Mouse (Mus musculus) embryonic facial prominence, embryonic 12.5 days (tissue): Measurements from ENCODE around the gene Prickle1. TPM values are rescaled to one million over a fixed set of nuclear protein-coding genes. Genes with fewer than 3 reads are reported as not detected.

Experiments used
- ATAC-seq: fragments of 200-750 bp; cut with Nextera tagmentation; 2 replicates; pipeline ENCODE4 v1.8.0; 2017; ENCODE audit not compliant: insufficient number of reproducible peaks, insufficient read depth, low FRiP score, low TSS enrichment
- H3K27ac ChIP-seq: fragments of 300-500 bp; sonication (generic); 2 replicates; pipeline ENCODE4 v1.5.1; 2016; ENCODE audit warnings: mild to moderate bottlenecking
- H3K27me3 ChIP-seq: fragments of 300-500 bp; sonication (generic); 2 replicates; pipeline ENCODE4 v1.6.1; 2016; ENCODE audit warnings: mild to moderate bottlenecking, moderate library complexity
- H3K36me3 ChIP-seq: fragments of 300-500 bp; sonication (generic); 2 replicates; pipeline ENCODE4 v1.6.1; 2016; ENCODE audit warnings: mild to moderate bottlenecking
- H3K4me1 ChIP-seq: fragments of 300-500 bp; sonication (generic); 2 replicates; pipeline ENCODE4 v1.6.1; 2016
- H3K4me2 ChIP-seq: fragments of 300-500 bp; sonication (generic); replicated peaks from 2 replicates; pipeline ENCODE4 v1.6.1; 2016; ENCODE audit warnings: mild to moderate bottlenecking, moderate library complexity
- H3K4me3 ChIP-seq: fragments of 300-500 bp; sonication (generic); 2 replicates; pipeline ENCODE4 v1.5.1; 2016; ENCODE audit warnings: mild to moderate bottlenecking
- H3K9ac ChIP-seq: fragments of 300-500 bp; sonication (generic); 2 replicates; pipeline ENCODE4 v1.6.1; 2016; ENCODE audit warnings: mild to moderate bottlenecking, moderate library complexity
- H3K9me3 ChIP-seq: fragments of 300-500 bp; sonication (generic); 2 replicates; pipeline ENCODE4 v1.6.1; 2016; ENCODE audit warnings: mild to moderate bottlenecking, moderate library complexity
- WGBS: fragments of 180-500 bp; shearing (Covaris S2); methylation state at CpG from one replicate; pipeline ENCODE4 v1.1.7; 2016; 5-methylcytosine and 5-hydroxymethylcytosine counted together
- polyA plus RNA-seq: library from polyadenylated mRNA; unstranded; fragments of >200 nt; fragmentation: Nextera tagmentation; extraction: Ambion mirVana; gene quantifications from 2 replicates; pipeline ENCODE4 v1.2.1, GENCODE M21; 2016

Prickle1 gene
- polyA plus RNA-seq, 1 experiment from 2014 or later, result 51.8 TPM

DNA sequence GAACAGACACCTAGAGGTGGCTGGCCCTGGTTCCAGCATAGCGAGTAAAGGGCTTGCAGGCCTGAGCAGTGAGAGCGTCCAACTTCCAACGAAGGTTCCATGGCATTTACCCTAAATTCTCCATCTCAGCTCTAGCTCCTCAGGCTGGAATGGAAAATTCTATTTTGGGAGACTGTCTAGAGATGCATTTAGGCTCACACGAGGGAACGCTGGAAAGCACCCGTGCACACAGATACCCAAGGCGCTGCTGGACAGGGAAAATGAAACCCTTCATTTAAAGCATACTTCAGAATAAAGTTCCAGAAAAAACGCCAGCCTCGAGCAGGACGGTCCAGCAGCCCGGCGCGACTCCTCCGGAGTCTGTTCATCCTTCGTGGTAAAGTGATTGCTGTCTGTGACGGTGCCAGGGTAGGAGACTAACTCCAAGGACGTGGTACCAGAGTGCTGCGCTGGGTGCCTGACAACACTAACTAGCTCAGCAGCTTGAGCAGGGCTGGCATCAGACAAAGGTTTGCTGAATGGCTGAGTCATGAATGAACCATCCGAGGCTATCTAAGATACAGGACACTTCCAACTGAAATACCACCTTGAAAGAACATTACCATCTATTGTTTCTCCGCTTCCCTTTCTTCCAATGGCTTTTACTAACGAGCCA is 57.0 kb downstream of the Prickle1 start:
- Histone ChIP-seq H3K4me3 (no peak overlapping the region), H3K27ac (no peak overlapping the region), H3K27me3 (no peaks in the 10 kb centered on the region), H3K36me3 (no peaks in the 10 kb centered on the region), H3K9ac (no peak overlapping the region), H3K9me3 (no peaks in the 10 kb centered on the region), H3K4me2 (no peak overlapping the region), H3K4me1 (peaks cover 14% of the 10 kb centered on the region)
- no peak for ATAC-seq
- 87% methylated on average over 21 of the region's 21 CpGs for WGBS

DNA sequence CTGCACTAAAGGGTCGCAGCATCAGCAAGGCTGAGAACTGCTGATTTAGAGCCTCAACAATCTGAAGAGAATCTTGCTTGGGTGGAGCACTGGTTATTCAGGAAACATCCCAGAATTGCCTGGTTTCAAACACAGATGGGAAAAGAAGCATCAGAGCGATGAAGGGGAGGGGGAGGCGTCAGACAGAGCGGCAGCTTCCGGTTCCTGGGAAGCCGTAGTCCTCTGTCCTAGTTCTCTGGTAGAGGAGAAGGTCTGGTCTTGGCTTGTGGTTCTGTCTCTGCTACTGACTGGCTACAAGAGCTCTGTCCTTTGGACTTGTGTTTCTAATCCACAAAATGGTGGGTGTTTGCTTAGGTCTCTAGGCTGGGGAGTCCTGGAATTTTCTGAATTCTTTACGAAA is 57.9 kb downstream of the Prickle1 start:
- H3K4me3 ChIP-seq, result no peak overlapping the region
- peaks cover 18% of the 10 kb centered on the region for H3K4me1 ChIP-seq
- WGBS, result 82% methylated on average over 7 of the region's 7 CpGs
- no peaks in the 10 kb centered on the region for H3K9me3 ChIP-seq
- H3K36me3 ChIP-seq, result no peaks in the 10 kb centered on the region
- no peak for ATAC-seq
- H3K9ac ChIP-seq, result no peak overlapping the region
- H3K27me3 ChIP-seq, result no peaks in the 10 kb centered on the region
- H3K27ac ChIP-seq, result no peak overlapping the region
- H3K4me2 ChIP-seq, result no peak overlapping the region

DNA sequence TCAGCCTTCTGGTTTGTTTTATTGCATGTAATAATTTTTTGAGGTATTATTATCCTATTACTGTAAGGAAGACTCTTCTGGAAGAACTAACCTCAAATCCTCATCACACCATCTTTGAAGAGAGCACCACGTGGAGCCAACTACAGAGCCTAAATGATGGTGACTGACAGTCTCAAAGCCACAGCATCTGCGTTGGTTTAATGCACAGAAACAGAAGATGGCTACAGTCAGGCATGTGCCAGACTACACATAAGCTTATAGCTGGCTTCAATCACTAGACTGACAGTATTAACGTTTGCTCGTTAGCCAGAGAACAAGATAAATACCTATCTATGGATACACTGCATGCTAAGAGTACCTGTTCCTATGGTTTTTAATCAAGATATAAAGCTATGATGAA is 59.5 kb downstream of the Prickle1 start:
- Histone ChIP-seq H3K4me1 (peaks cover 19% of the 10 kb centered on the region), H3K9ac (no peak overlapping the region), H3K4me3 (no peak overlapping the region), H3K27me3 (no peaks in the 10 kb centered on the region), H3K36me3 (no peaks in the 10 kb centered on the region), H3K9me3 (no peaks in the 10 kb centered on the region), H3K4me2 (no peak overlapping the region), H3K27ac (no peak overlapping the region)
- ATAC-seq, result no peak
- WGBS, result 56% methylated on average over 4 of the region's 4 CpGs

DNA sequence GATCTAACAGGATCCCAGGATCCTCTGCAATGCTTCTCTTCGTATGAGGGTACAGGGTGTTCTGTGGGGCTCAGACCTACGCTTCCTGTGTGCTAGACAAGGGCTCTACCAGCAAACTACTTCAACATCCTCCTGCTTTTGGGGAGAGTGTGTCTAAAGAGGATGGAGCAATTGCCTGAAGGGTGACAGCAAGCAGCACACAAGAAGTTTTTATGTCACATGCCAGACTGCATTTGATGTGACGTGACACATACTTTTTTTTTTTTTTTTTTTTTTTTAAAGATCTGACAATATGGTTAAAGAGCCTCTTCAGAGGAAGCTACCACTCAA is 65.0 kb downstream of the Prickle1 start:
- whole genome bisulfite sequencing, result 69% methylated on average over 3 of the region's 3 CpGs
- no peak overlapping the region for H3K4me3 ChIP-seq
- H3K27ac ChIP-seq, result no peak overlapping the region
- no peak overlapping the region for H3K9ac ChIP-seq
- ATAC-seq, result no peak
- H3K9me3 ChIP-seq, result no peaks in the 10 kb centered on the region
- H3K27me3 ChIP-seq, result no peaks in the 10 kb centered on the region
- H3K4me1 ChIP-seq, result peaks cover 18% of the 10 kb centered on the region
- H3K4me2 ChIP-seq, result no peak overlapping the region
- no peaks in the 10 kb centered on the region for H3K36me3 ChIP-seq

DNA sequence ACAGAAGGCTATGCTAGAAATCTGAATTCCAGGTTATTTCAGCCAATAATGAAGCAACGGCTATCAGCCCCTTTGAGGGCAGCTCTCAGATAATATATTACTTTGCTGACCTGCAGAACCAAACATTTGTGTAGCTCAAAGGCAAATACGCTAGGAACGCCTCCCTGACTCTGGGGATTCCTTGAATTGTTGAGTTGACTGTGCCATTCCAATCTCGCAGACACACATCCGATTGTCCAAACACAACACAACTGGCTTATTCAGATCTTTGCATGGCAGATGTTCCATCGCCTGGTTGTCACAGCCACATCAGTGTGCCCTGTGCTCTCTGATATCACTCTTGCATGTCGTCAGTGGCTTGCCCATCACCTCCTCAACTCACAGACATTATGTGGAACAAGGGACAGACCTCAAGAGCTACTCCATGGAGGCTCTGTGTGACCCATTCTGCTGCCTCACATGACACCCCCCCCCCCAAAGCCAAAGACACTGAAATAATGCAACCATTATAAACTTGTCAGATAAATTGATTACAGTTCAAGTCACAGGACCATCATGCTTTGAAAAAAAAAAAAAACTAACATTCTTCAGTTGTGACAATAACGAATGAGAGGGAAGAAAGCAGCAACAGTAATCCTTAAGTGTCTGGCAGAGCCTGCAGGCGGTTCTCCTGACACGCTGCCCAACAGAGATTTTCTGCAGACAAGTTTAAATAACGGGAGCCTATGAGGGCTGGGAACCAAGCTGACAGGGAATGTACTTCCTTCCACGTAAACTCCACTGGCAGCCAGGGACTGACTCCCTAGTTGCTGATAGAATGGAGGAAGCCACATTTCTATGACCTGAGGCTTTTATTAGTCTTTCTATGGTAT is 65.6 kb downstream of the Prickle1 start:
- Histone ChIP-seq H3K4me3 (no peak overlapping the region), H3K36me3 (no peaks in the 10 kb centered on the region), H3K27me3 (no peaks in the 10 kb centered on the region), H3K9ac (no peak overlapping the region), H3K4me1 (peaks cover 18% of the 10 kb centered on the region), H3K27ac (no peak overlapping the region), H3K9me3 (no peaks in the 10 kb centered on the region), H3K4me2 (no peak overlapping the region)
- ATAC-seq, result no peak
- 48% methylated on average over 12 of the region's 12 CpGs for WGBS

DNA sequence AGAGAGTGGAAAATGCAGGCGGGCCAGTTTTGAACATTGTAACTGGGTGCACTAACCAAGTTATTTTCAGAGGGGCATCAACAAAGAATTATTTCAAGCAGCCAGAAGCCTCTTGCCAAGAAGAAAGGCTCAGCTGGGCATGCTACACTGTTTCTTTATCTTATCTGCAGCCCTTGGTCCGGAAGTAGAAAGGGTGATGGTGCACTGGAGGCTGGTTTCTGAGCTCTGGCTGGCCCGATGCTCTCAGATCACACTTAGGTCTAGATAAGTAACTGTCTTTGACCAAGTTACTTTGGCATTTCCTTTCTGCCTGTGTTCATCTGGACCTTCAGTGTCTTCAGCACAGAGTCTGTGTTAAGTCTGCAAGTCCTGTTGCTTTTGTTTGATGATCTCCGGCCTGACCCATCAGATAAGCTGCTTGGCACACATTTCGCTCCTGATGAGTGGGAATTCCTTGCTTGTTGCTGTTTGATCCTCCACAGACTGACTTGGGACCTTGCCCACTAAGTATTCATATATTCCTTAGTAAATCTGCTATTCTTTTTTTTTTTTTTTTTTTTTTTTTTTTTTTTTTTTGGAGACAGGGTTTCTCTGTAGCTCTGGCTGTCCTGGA is 70.3 kb downstream of the Prickle1 start:
- H3K27me3 ChIP-seq, result no peaks in the 10 kb centered on the region
- 89% methylated on average over 5 of the region's 5 CpGs for WGBS

DNA sequence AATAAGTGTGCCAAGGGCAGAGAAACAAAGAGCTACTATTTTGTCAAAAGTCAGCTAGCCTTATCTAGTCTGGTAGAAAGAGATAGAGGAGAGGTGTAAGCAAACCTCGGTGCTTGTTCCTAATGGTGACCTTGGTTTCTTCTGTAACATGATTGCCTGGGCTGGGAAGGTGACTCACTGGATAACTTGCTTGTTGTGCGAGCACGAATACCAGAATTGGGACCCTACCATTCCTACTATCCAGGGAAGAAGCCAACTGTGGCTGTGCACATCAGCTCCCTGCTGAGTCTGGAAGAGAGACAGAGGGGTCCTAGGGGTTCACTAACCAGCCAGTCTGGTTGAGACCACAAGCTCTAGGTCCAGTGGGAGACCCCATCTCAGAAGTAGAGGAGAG is 73.9 kb downstream of the Prickle1 start:
- WGBS, result 42% methylated on average over 3 of the region's 3 CpGs
- Histone ChIP-seq H3K9ac (no peak overlapping the region), H3K27me3 (no peaks in the 10 kb centered on the region), H3K27ac (no peak overlapping the region), H3K4me2 (no peak overlapping the region), H3K9me3 (no peaks in the 10 kb centered on the region), H3K4me3 (no peak overlapping the region), H3K4me1 (peaks cover 33% of the 10 kb centered on the region), H3K36me3 (no peaks in the 10 kb centered on the region)
- no peak for ATAC-seq

More for the DNA sequence above, 70.3 kb downstream of the Prickle1 start:
- no peak for ATAC-seq
- H3K27ac ChIP-seq, result no peak overlapping the region
- H3K9me3 ChIP-seq, result no peaks in the 10 kb centered on the region
- H3K36me3 ChIP-seq, result no peaks in the 10 kb centered on the region
- no peak overlapping the region for H3K9ac ChIP-seq
- H3K4me2 ChIP-seq, result no peak overlapping the region
- H3K4me1 ChIP-seq, result peaks cover 13% of the 10 kb centered on the region
- no peak overlapping the region for H3K4me3 ChIP-seq

DNA sequence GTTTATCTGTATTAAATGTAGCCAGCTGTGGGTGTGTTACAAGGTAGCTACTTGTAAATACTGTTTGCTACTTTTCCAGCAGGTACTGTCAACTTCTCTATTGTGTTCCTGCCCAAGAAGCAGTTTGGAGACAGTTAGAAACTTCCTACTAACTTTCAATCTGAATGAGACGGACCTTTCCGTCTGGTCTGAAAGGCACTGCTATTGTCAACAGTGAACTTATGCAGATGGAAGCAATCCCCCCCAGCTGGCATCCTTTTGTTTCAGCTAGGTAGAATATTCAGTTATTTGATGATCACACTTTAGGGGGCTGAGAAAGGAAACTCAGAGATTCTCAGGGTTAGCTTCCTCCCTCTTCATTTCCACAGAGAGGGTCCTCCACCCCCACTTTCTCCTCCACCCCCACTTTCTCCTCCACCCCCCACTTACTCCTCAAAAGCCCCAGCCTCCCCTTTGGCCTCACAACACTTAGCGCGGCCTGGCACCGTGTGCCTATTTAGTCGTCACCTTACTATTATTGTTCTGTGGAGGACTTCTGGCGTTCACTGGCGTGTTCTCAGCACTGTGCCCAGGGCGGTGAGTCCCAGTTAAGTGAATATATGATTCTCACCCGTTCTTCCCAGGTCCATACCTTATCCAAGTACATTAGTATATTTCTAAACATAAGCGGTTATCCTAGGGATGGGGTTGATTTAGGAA is 74.5 kb downstream of the Prickle1 start:
- no peaks in the 10 kb centered on the region for H3K27me3 ChIP-seq
- H3K9ac ChIP-seq, result no peak overlapping the region
- no peak overlapping the region for H3K27ac ChIP-seq
- H3K4me2 ChIP-seq, result no peak overlapping the region
- H3K4me1 ChIP-seq, result peaks cover 33% of the 10 kb centered on the region
- H3K4me3 ChIP-seq, result no peak overlapping the region
- H3K9me3 ChIP-seq, result no peaks in the 10 kb centered on the region
- H3K36me3 ChIP-seq, result no peaks in the 10 kb centered on the region
- whole genome bisulfite sequencing, result 44% methylated on average over 11 of the region's 11 CpGs
- ATAC-seq, result no peak

DNA sequence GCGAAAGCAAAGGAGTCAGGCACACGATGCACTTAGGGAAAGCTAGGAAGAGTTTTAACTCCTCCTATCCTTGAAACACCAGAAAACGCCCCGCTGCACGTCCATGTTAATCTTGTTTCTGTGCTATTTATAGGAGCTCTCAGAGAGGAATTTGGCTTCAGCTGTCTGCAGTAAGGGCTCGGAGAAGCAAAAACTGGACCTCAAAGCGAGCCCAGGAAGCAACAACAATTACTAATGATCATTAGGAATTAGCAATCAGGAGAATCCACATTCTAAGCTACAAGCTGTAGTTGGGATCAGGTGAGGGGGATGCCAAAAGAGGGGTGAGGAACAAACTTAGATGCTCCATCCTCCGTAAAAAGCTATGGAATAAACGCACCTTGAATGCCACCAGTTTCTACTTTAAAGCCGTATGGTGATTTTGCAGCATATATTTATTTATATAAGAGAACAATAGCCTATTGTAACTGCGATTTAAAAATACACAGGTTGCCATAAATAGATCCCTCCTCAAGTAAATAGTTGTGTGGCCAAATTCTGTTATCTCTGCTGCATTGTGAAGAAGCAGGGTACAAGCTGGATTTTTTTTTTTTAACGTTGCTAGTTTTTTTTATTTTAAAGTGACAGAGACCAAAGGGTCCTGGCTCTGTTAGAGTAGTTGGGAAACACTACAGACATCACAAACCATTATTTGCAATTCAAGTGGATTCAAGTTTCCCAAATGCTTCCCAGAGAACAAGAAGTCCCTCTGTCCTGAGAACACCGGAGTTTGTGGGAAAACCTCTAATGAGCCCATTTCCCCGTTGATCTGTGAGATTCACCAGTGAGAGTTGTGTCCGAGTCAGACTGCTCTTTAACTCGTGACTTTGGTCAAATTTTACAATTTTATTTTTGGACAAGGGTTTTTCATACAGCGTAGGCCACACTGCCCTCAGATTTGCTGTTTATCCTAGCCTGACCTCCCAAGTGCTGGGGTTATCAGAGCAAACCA is 75.6 kb downstream of the Prickle1 start:
- 5% methylated on average over 17 of the region's 17 CpGs for WGBS
- ATAC-seq, result no peak

DNA sequence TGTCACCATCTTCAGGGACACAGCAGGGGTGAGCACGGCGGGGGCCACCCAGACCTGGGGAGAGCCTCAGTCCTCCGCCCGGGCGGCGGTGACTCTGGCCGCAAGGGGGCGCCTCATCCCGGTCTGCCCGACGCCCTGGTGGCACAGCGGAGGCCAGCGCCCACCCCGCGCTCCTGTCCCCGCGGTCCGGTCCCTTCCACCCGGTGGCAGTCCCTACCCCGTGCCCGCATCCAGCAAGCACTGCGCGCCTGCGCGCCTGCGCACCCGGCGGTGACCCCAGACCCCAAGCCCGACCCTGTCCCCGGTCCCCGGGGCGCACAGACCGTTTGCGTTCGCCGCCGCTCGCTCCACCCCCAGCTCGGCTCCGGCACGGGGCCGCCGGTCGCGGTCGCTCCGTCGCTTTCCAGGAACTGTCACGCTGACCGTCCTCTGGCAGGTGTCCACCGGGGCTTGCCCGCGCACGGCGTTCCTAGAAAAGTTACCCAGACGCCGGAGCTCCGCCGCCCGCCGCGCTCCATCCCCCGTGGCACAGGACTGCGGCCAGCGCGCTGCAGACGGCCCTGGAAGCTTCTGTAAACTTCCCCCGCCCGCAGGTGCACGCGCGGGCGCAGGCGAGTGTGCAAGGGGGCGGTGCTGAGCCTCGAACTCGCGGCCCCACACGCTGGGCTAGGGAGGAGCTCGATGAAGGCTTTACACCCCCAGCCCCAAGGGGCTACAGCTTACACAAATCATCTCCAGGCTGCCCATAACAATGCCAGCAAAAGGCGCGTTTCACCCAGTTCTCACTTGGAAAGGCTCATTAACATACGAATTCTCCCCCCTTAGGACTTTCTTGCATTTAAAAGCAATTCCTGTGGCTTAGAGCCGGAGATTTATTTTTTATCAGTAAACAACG is 76.5 kb downstream of the Prickle1 start:
- Histone ChIP-seq H3K36me3 (no peaks in the 10 kb centered on the region), H3K4me1 (peaks cover 39% of the 10 kb centered on the region), H3K4me3 (peak overlapping the region; percentile 58), H3K4me2 (peak overlapping the region; percentile 92), H3K27me3 (no peaks in the 10 kb centered on the region), H3K27ac (peak overlapping the region; percentile 77), H3K9ac (peak overlapping the region; percentile 76), H3K9me3 (no peaks in the 10 kb centered on the region)
- ATAC-seq, result peak; percentile 82
- WGBS, result under 1% methylated on average over 84 of the region's 85 CpGs

More for the DNA sequence above, 75.6 kb downstream of the Prickle1 start:
- peaks cover 33% of the 10 kb centered on the region for H3K4me1 ChIP-seq
- H3K4me2 ChIP-seq, result peak overlapping the region; percentile 92
- H3K9ac ChIP-seq, result peak overlapping the region; percentile 76; the same call in 1 of the 2 replicates
- H3K27me3 ChIP-seq, result no peaks in the 10 kb centered on the region
- H3K4me3 ChIP-seq, result peak overlapping the region; percentile 58
- no peaks in the 10 kb centered on the region for H3K36me3 ChIP-seq
- peak overlapping the region; percentile 77 for H3K27ac ChIP-seq
- H3K9me3 ChIP-seq, result no peaks in the 10 kb centered on the region
